Comparison of ENCODE assay signal across 21 mouse cellular contexts in the genomic region with DNA sequence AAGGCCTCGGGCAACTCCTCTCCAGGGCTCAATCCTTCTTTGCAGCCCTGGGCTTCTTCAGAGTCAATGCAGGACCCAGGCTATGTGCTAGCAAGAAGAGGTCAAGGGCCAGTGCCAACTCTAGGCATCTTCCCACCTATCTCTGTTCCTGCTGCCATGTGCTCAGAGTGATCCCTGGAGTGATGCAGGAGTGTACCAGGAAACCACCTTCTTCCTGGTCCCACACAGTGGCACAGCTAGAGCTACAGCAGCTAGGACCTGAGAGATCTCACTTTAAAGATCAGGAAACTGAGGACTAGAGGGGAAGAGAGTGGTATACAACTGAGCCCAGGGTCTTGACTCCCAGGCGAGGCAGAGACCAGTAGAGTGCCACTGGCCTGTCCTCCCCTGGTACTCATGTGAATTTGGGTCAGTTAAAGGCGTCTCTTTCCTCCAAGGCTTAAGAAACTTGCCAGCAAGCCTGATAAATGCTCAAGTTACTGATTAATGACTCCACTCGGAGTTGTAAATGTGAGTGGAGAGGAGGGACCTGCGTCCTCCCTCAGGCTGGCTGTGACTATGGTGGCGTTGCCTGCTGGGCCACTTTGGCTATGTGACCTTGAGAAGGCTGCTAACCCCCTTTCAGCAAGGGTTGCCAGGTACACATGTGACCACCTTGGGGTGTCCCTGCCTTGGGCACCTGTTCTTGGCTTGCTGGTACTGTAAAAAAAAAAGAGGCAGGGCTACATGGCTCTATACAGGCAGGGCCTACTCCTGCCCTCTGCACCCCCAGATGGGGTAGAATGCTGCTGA. TPM values are rescaled to one million over a fixed set of nuclear protein-coding genes. Genes with fewer than 3 reads are reported as not detected.
DNase-seq lines count a peak whose midpoint lies in the region; ATAC-seq lines count a peak whose summit lies in the region.
"Had no signal": no experiment of that assay in that cellular context is flagged by ENCODE, and none has a peak within 500 bp of the region (broad histone marks: within the 10 kb centered on the region; RNA-seq: fewer than 3 reads in every experiment).

No protein-coding gene starts in this region.

- H3K4me3 ChIP-seq in stomach, embryonic 16.5 days (replicated peaks; ENCODE audit: low read length), result no peak overlapping the region
- H3K4me3 ChIP-seq: limb, embryonic 15.5 days; megakaryocyte, embryonic 14.5 days; neural tube, embryonic 15.5 days had no signal

- H3K27ac ChIP-seq in stomach, embryonic 16.5 days (ENCODE audit: low read length), result peak overlapping the region; percentile 65
- H3K27ac ChIP-seq: hindbrain, postnatal 0 days; limb, embryonic 15.5 days; neural tube, embryonic 15.5 days had no signal

- H3K4me1 ChIP-seq in stomach, embryonic 16.5 days (ENCODE audit: control insufficient read depth, insufficient read depth, low read length), result no peaks in the 10 kb centered on the region
- H3K4me1 ChIP-seq: limb, embryonic 15.5 days had no signal

- H3K4me2 ChIP-seq in stomach, embryonic 16.5 days (ENCODE audit: low read depth, low read length), result no peak overlapping the region
- H3K4me2 ChIP-seq: limb, embryonic 15.5 days; neural tube, embryonic 15.5 days had no signal

- H3K36me3 ChIP-seq in stomach, embryonic 16.5 days (ENCODE audit: control insufficient read depth, insufficient read depth, low read length), result no peaks in the 10 kb centered on the region
- H3K36me3 ChIP-seq: limb, embryonic 15.5 days; neural tube, embryonic 15.5 days had no signal

- H3K9ac ChIP-seq in stomach, embryonic 16.5 days (ENCODE audit: low read length), result no peak overlapping the region
- H3K9ac ChIP-seq: forebrain, postnatal 0 days; limb, embryonic 15.5 days; liver, postnatal 0 days; neural tube, embryonic 15.5 days had no signal

- no peak for ATAC-seq in stomach, embryonic 16.5 days (ENCODE audit: insufficient read depth, low FRiP score)
- ATAC-seq: forebrain, postnatal 0 days; hindbrain, postnatal 0 days; liver, postnatal 0 days; midbrain, embryonic 16.5 days; Patski had no signal

- H3K9me3 ChIP-seq in stomach, embryonic 16.5 days (replicated peaks; ENCODE audit: control insufficient read depth, low read length), result no peaks in the 10 kb centered on the region
- H3K9me3 ChIP-seq: limb, embryonic 15.5 days; megakaryocyte, embryonic 14.5 days; neural tube, embryonic 15.5 days had no signal

- peaks cover 3% of the 10 kb centered on the region; the same call in 1 of the 2 replicates for H3K27me3 ChIP-seq in stomach, embryonic 16.5 days (ENCODE audit: control insufficient read depth, insufficient read depth, low read length)

- 43% methylated on average over 6 of the region's 6 CpGs for WGBS in stomach, embryonic 16.5 days

- peak; percentile 16 for DNase-seq in adrenal gland, adult 2 months
- DNase-seq in adrenal gland, postnatal 4 days (ENCODE audit: low spot score in 2 of 2), result no peak
- DNase-seq in kidney, adult 8-10 months, result peak; percentile 67 to 86
- DNase-seq in kidney, postnatal 14 days, result peak; percentile 73
- no peak for DNase-seq in MN1 (ENCODE audit: low spot score)
- no peak for DNase-seq in testis, postnatal 14 days (ENCODE audit: low spot score)
- DNase-seq in spleen, postnatal 4 days (ENCODE audit: low spot score in 2 of 2), result no peak
- DNase-seq: adrenal gland, postnatal 10 days; cerebellum, postnatal 10 days; forebrain, postnatal 0 days; gastrocnemius, postnatal 14 days; liver, postnatal 0 days; lung, postnatal 14 days; thymus, postnatal 25 days had no signal

RNA-seq across cellular contexts. Expression of a gene that starts 5.9 kb away (rescaled TPM):
- total RNA-seq in adrenal gland, adult 2 months (2021), result 10 to 100 TPM; 18.7 to 32.0 TPM
- 98.7 and 106 TPM in 2 replicates for polyA plus RNA-seq in adrenal gland, adult 2 months (2012; rRNA removed)
- total RNA-seq in adrenal gland, postnatal 4 days (2021), result 1 to 10 TPM; 4.9 to 6.3 TPM
- 16.0 and 18.2 TPM in 2 replicates for polyA plus RNA-seq in stomach, embryonic 16.5 days (2015; fragmentation: Nextera tagmentation; extraction: Ambion mirVana)

RNA-seq across cellular contexts. Expression of a gene that starts 54.5 kb away (rescaled TPM):
- 10 to 100 TPM; 78.1 to 82.8 TPM for total RNA-seq in adrenal gland, adult 2 months (2021)
- 17.0 and 18.0 TPM in 2 replicates for polyA plus RNA-seq in adrenal gland, adult 2 months (2012; rRNA removed)
- total RNA-seq in adrenal gland, postnatal 4 days (2021), result 100 to 1,000 TPM; 130 to 135 TPM
- 18.6 and 21.3 TPM in 2 replicates for polyA plus RNA-seq in stomach, embryonic 16.5 days (2015; fragmentation: Nextera tagmentation; extraction: Ambion mirVana)

Comparison
In these comparisons a context has a peak if more than half of its experiments do, and no peak if none do; other contexts are left out.
1. DNase-seq: peak in adrenal gland, adult 2 months (single experiment), kidney, adult 8-10 months (2 of 2) and kidney, postnatal 14 days (single experiment); none in adrenal gland, postnatal 4 days (0 of 2), MN1 (single experiment), testis, postnatal 14 days (single experiment) and spleen, postnatal 4 days (0 of 2).